Mouse (Mus musculus) heart, postnatal 0 days (tissue): ENCODE data around the gene Pdcd1. TPM values are rescaled to one million over a fixed set of nuclear protein-coding genes. Genes with fewer than 3 reads are reported as not detected.

ENCODE experiments used
- ATAC-seq: fragments of 200-750 bp; cut with Nextera tagmentation; 2 replicates; pipeline ENCODE4 v1.8.0; 2017; ENCODE audit warnings: low read depth, moderate number of reproducible peaks, moderate library complexity; ENCODE audit not compliant: insufficient read depth
- DNase-seq: peaks from one replicate; pipeline ENCODE4 v3.0.0-alpha.2; 2016; ENCODE audit warnings: low spot score
- H3K27ac ChIP-seq: fragments of 300-500 bp; sonication (generic); 2 replicates; pipeline ENCODE4 v1.5.1; 2014; ENCODE audit warnings: low read depth, mild to moderate bottlenecking
- H3K27me3 ChIP-seq: fragments of 300-500 bp; sonication (generic); 2 replicates; pipeline ENCODE4 v1.6.1; 2014; ENCODE audit warnings: low read length, mixed read lengths; ENCODE audit not compliant: control insufficient read depth, insufficient read depth
- H3K36me3 ChIP-seq: fragments of 300-500 bp; sonication (generic); replicated peaks from 2 replicates; pipeline ENCODE4 v1.6.1; 2014; ENCODE audit warnings: low read length, mixed read lengths; ENCODE audit not compliant: control insufficient read depth, insufficient read depth
- H3K4me1 ChIP-seq: fragments of 300-500 bp; sonication (generic); 2 replicates; pipeline ENCODE4 v1.6.1; 2014; ENCODE audit warnings: antibody characterized with exemption; ENCODE audit not compliant: control insufficient read depth, insufficient read depth
- H3K4me2 ChIP-seq: fragments of 300-500 bp; sonication (generic); 2 replicates; pipeline ENCODE4 v1.6.1; 2014; ENCODE audit warnings: low read depth, mild to moderate bottlenecking, low read length, moderate library complexity
- H3K4me3 ChIP-seq: fragments of 300-500 bp; sonication (generic); 2 replicates; pipeline ENCODE4 v1.5.1; 2014; ENCODE audit warnings: low read depth, low read length
- H3K9ac ChIP-seq: fragments of 300-500 bp; sonication (generic); replicated peaks from 2 replicates; pipeline ENCODE4 v1.6.1; 2014; ENCODE audit warnings: low read depth, low read length, mixed read lengths
- H3K9me3 ChIP-seq: fragments of 300-500 bp; sonication (generic); replicated peaks from 2 replicates; pipeline ENCODE4 v1.6.1; 2016; ENCODE audit warnings: low read length; ENCODE audit not compliant: control insufficient read depth
- CTCF ChIP-seq: IDR thresholded peaks from 2 replicates; pipeline ENCODE4 v1.5.1; 2016; ENCODE audit warnings: antibody characterized with exemption, control low read depth, low read depth
- EP300 ChIP-seq: IDR thresholded peaks from 2 replicates; pipeline ENCODE4 v1.6.1; 2016; ENCODE audit warnings: antibody characterized with exemption, low read depth
- WGBS: fragments of 180-500 bp; shearing (Covaris S2); extraction: QIAGEN DNeasy Blood & Tissue Kit; methylation state at CpG from one replicate; pipeline ENCODE4 v1.1.7; 2014; 5-methylcytosine and 5-hydroxymethylcytosine counted together
- polyA plus RNA-seq: library from polyadenylated mRNA; unstranded; fragments of >200 nt; fragmentation: Nextera tagmentation; extraction: Ambion mirVana; gene quantifications from 2 replicates; pipeline ENCODE4 v1.2.1, GENCODE M21; 2015
- total RNA-seq: library from RNA; depleted of rRNA; stranded (reverse); fragments of >200 nt; gene quantifications from 2 replicates; pipeline ENCODE4 v1.2.3, GENCODE M21; 2014; ENCODE audit warnings: low replicate concordance; rRNA removed

Pdcd1 gene
- total RNA-seq, result not detected in 2 replicates
- 0.05 and 0.10 TPM in 2 replicates for polyA plus RNA-seq

DNA sequence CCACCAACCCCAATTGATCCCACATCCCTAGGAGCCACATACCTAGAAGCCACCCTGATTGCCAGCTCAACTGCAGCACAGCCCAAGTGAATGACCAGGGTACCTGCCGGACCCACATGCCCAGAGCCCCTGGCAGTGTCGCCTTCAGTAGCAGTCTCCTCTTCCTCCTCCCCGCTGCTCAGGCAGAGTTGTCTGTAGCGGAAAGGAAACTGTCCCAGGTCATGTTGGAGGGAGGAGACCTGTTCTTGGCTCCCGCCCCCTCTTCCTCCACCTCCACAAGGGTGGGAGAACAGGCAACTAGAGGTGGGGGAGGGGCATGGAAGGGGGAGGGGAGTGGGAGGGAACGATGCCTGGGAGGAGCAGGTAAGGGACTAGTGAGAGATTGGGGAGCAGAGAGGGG is at the start of gene Pdcd1:
Gene Pdcd1 (minus strand): TSS at position 181 of the 400 bp plus-strand sequence.
- Histone ChIP-seq H3K27me3 (no peaks in the 10 kb centered on the region), H3K27ac (no peak within 1 kb of the TSS), H3K36me3 (no peaks in the 10 kb centered on the region), H3K4me2 (no peak within 1 kb of the TSS), H3K4me1 (no peaks in the 10 kb centered on the region), H3K4me3 (no peak within 1 kb of the TSS), H3K9me3 (no peaks in the 10 kb centered on the region), H3K9ac (no peak within 1 kb of the TSS)
- TF ChIP-seq EP300 (no peak), CTCF (no peak)
- 50% methylated on average over 6 of the region's 6 CpGs for WGBS
- ATAC-seq (no peak), DNase-seq (no peak)

DNA sequence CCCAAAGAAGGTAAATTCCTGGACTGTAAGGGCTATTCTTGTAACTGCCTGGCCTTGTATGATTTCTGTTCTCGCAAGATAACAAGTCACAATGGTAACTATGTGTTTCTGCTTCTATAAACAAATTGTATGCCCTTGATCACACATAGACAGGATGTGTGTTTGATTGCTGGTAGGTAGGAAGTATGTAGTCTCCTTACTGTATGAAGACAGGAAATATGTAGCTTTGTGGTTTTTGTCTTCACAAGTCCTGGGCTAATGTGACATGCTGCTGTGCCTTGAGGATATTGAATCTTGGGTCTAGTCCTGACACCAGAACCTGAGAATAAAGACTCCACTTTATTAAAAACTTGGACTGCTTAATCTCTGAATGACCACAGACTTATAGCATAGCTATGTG is 39.4 kb upstream of the Pdcd1 start:
- H3K36me3 ChIP-seq, result no peaks in the 10 kb centered on the region
- 21% methylated on average over 1 of the region's 1 CpGs for WGBS
- no peak for TF ChIP-seq EP300
- TF ChIP-seq CTCF, result no peak
- ATAC-seq, result no peak
- no peak overlapping the region for H3K4me2 ChIP-seq
- no peaks in the 10 kb centered on the region for H3K9me3 ChIP-seq
- no peak for DNase-seq
- H3K9ac ChIP-seq, result no peak overlapping the region
- H3K27me3 ChIP-seq, result no peaks in the 10 kb centered on the region
- H3K4me1 ChIP-seq, result no peaks in the 10 kb centered on the region
- H3K4me3 ChIP-seq, result no peak overlapping the region
- H3K27ac ChIP-seq, result no peak overlapping the region

DNA sequence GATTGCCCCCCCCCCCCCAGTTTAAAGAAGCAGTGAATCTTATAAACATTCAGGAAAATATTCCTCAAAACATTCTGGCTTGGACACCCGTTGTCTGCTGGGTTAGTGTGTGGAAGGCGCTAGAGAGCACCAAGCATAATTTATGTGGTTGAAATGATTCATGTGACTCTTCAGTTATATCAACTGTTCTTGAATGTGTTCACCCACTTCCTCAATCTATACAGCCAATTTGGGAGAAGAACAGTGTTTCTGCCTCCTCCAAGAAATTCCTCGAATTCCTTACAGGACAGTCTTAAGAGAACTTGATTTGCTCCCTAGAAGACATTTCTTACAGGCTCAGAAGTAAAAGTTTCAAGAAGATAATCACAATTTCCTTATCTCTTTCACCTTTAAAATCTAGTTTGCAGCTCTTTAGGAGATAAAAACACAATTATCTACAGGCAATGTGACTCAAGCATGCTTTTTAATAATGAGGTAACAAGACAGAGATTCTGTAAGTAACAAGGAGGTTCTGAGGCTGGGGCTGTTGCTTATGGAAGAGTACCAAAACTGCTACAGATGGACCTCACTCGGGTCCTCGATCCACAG is 34.1 kb upstream of the Pdcd1 start:
- TF ChIP-seq CTCF (no peak), EP300 (no peak)
- H3K9ac ChIP-seq, result no peak overlapping the region
- no peak overlapping the region for H3K4me3 ChIP-seq
- H3K4me1 ChIP-seq, result no peaks in the 10 kb centered on the region
- H3K27ac ChIP-seq, result no peak overlapping the region
- no peaks in the 10 kb centered on the region for H3K27me3 ChIP-seq
- WGBS, result 73% methylated on average over 5 of the region's 5 CpGs
- no peak overlapping the region for H3K4me2 ChIP-seq
- H3K9me3 ChIP-seq, result no peaks in the 10 kb centered on the region
- DNase-seq (no peak), ATAC-seq (no peak)
- no peaks in the 10 kb centered on the region for H3K36me3 ChIP-seq

DNA sequence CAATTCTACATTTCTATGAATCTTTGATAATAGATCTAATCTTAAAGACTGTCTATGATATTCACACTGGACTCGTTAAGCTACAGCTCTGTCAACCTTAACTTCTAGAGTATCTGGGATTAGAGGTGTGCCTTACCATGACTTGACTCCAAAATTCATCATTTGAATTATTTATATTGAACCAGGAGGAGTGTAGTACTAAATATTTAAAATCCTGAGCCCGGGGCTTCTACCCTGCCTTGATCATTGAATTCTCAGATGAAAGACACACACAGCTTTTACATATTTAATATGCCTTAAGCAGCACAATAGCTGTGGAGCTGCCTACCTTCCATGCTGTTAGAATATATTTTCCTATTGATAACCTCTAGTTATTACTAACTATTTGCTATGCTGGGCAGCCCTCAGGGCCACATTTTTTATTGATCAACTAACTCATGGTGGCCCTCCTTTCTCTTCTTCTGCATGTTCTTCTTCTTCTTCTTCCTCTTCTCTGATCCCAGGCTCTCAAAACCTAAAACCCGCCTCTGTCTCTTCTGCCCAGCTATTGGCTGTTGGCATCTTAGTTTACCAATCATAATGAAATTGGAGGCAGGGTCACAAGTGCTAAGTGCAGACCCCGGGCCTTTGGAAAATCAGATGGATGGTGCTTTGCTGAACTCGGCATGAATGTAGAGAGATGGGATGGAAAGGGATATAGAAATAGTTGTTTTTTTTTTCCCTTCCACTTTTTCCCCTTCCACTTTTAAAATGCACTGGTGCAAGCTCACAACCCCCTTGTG is 33.2 kb upstream of the Pdcd1 start:
- no peak overlapping the region for H3K27ac ChIP-seq
- H3K36me3 ChIP-seq, result no peaks in the 10 kb centered on the region
- no peaks in the 10 kb centered on the region for H3K4me1 ChIP-seq
- no peak for TF ChIP-seq EP300
- TF ChIP-seq CTCF, result no peak
- no peak overlapping the region for H3K4me2 ChIP-seq
- no peak overlapping the region for H3K4me3 ChIP-seq
- ATAC-seq (no peak), DNase-seq (no peak)
- H3K9me3 ChIP-seq, result no peaks in the 10 kb centered on the region
- WGBS, result 75% methylated on average over 5 of the region's 5 CpGs
- no peaks in the 10 kb centered on the region for H3K27me3 ChIP-seq
- H3K9ac ChIP-seq, result no peak overlapping the region

DNA sequence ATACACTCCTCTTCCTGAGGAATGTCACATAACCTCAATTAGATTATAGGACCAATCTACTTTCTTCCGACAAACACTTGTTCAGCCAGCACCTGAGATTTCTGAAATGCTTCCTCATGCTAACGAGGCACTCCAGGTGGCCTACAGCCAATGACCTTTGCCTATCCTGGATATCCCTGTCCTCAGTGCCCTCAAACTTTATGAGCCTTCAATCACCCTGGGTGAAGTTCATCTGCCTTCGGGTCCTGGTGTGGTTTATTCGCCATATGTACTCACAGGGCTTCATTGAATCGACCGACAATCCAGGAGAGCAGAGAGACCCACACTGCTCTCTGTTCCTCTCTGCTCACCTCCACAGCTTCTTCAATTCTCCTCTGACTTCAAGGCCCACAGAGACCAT is 29.4 kb upstream of the Pdcd1 start:
- H3K4me1 ChIP-seq, result no peaks in the 10 kb centered on the region
- H3K9ac ChIP-seq, result no peak overlapping the region
- DNase-seq (no peak), ATAC-seq (no peak)
- no peaks in the 10 kb centered on the region for H3K9me3 ChIP-seq
- 87% methylated on average over 6 of the region's 6 CpGs for WGBS
- H3K4me2 ChIP-seq, result no peak overlapping the region
- no peaks in the 10 kb centered on the region for H3K36me3 ChIP-seq
- no peak overlapping the region for H3K27ac ChIP-seq
- no peaks in the 10 kb centered on the region for H3K27me3 ChIP-seq
- no peak overlapping the region for H3K4me3 ChIP-seq
- TF ChIP-seq EP300, result no peak
- TF ChIP-seq CTCF, result no peak
